Mouse (Mus musculus): ENCODE measurements around the gene Kcnj8. TPM values are rescaled to one million over a fixed set of nuclear protein-coding genes. Genes with fewer than 3 reads are reported as not detected.

Gene Kcnj8
- polyA plus RNA-seq, 1 experiment from 2014 or later, result 16.0 TPM

- 8% methylated on average over 30 of the region's 30 CpGs for WGBS
- Histone ChIP-seq H3K4me1 (peaks cover 10% of the 10 kb centered on the region), H3K9ac (no peak overlapping the region), H3K36me3 (no peaks in the 10 kb centered on the region), H3K27ac (replicated peaks) (no peak overlapping the region), H3K27me3 (peaks cover 53% of the 10 kb centered on the region), H3K4me2 (replicated peaks) (0 out of 2 replicates have a peak overlapping the region, but pooled peaks have one; percentile 24), H3K4me3 (replicated peaks) (peak overlapping the region; percentile 49), H3K9me3 (replicated peaks) (no peaks in the 10 kb centered on the region)
- no peak for ATAC-seq (ENCODE audit: insufficient number of reproducible peaks, low FRiP score, low TSS enrichment, low read depth)
These were observed 1.2 kb downstream of the Kcnj8 start for GRCm38 (mm10) chr6:142570046-142570770.

GRCm38 (mm10) chr6:142568713-142569357, 2.6 kb downstream of the Kcnj8 start:
- Histone ChIP-seq H3K36me3 (no peaks in the 10 kb centered on the region), H3K4me2 (replicated peaks) (no peak overlapping the region), H3K4me3 (replicated peaks) (no peak overlapping the region), H3K27me3 (peaks cover 52% of the 10 kb centered on the region), H3K27ac (replicated peaks) (no peak overlapping the region), H3K9me3 (replicated peaks) (no peaks in the 10 kb centered on the region), H3K9ac (no peak overlapping the region), H3K4me1 (peaks cover 10% of the 10 kb centered on the region)
- ATAC-seq (ENCODE audit: insufficient number of reproducible peaks, low FRiP score, low TSS enrichment, low read depth), result no peak
- 43% methylated on average over 7 of the region's 7 CpGs for WGBS

- Histone ChIP-seq H3K9me3 (replicated peaks) (no peaks in the 10 kb centered on the region), H3K4me1 (peaks cover 10% of the 10 kb centered on the region), H3K4me2 (replicated peaks) (no peak overlapping the region), H3K36me3 (no peaks in the 10 kb centered on the region), H3K9ac (no peak overlapping the region), H3K4me3 (replicated peaks) (no peak overlapping the region), H3K27ac (replicated peaks) (no peak overlapping the region), H3K27me3 (peaks cover 41% of the 10 kb centered on the region)
- WGBS, result 33% methylated on average over 5 of the region's 5 CpGs
- no peak for ATAC-seq (ENCODE audit: insufficient number of reproducible peaks, low FRiP score, low TSS enrichment, low read depth)
These were observed 4.0 kb downstream of the Kcnj8 start for GRCm38 (mm10) chr6:142567452-142567851.

GRCm38 (mm10) chr6:142564746-142565145, 6.7 kb downstream of the Kcnj8 start:
- no peak for ATAC-seq (ENCODE audit: insufficient number of reproducible peaks, low FRiP score, low TSS enrichment, low read depth)
- Histone ChIP-seq H3K4me3 (replicated peaks) (no peak overlapping the region), H3K4me1 (no peaks in the 10 kb centered on the region), H3K9ac (no peak overlapping the region), H3K4me2 (replicated peaks) (no peak overlapping the region), H3K9me3 (replicated peaks) (no peaks in the 10 kb centered on the region), H3K27me3 (peaks cover 14% of the 10 kb centered on the region), H3K27ac (replicated peaks) (no peak overlapping the region), H3K36me3 (no peaks in the 10 kb centered on the region)
- WGBS, result 92% methylated on average over 3 of the region's 3 CpGs

GRCm38 (mm10) chr6:142561151-142561550, 10.3 kb downstream of the Kcnj8 start:
- no peak for ATAC-seq (ENCODE audit: insufficient number of reproducible peaks, low FRiP score, low TSS enrichment, low read depth)
- WGBS, result 50% methylated on average over 1 of the region's 1 CpGs
- Histone ChIP-seq H3K9me3 (replicated peaks) (no peaks in the 10 kb centered on the region), H3K27me3 (no peaks in the 10 kb centered on the region), H3K4me3 (replicated peaks) (no peak overlapping the region), H3K36me3 (no peaks in the 10 kb centered on the region), H3K4me1 (no peaks in the 10 kb centered on the region), H3K4me2 (replicated peaks) (no peak overlapping the region), H3K9ac (no peak overlapping the region), H3K27ac (replicated peaks) (no peak overlapping the region)

- WGBS, result 74% methylated on average over 10 of the region's 10 CpGs
- Histone ChIP-seq H3K36me3 (no peaks in the 10 kb centered on the region), H3K27ac (replicated peaks) (no peak overlapping the region), H3K4me3 (replicated peaks) (no peak overlapping the region), H3K27me3 (no peaks in the 10 kb centered on the region), H3K9ac (no peak overlapping the region), H3K9me3 (replicated peaks) (no peaks in the 10 kb centered on the region), H3K4me2 (replicated peaks) (no peak overlapping the region), H3K4me1 (no peaks in the 10 kb centered on the region)
- ATAC-seq (ENCODE audit: insufficient number of reproducible peaks, low FRiP score, low TSS enrichment, low read depth), result no peak
These were observed 12.4 kb downstream of the Kcnj8 start for GRCm38 (mm10) chr6:142558772-142559679.

- Histone ChIP-seq H3K4me3 (replicated peaks) (no peak overlapping the region), H3K36me3 (no peaks in the 10 kb centered on the region), H3K27ac (replicated peaks) (no peak overlapping the region), H3K4me1 (no peaks in the 10 kb centered on the region), H3K27me3 (no peaks in the 10 kb centered on the region), H3K4me2 (replicated peaks) (no peak overlapping the region), H3K9ac (no peak overlapping the region), H3K9me3 (replicated peaks) (no peaks in the 10 kb centered on the region)
- ATAC-seq (ENCODE audit: insufficient number of reproducible peaks, low FRiP score, low TSS enrichment, low read depth), result no peak
- 79% methylated on average over 10 of the region's 10 CpGs for WGBS
These were observed 13.3 kb downstream of the Kcnj8 start for GRCm38 (mm10) chr6:142558076-142558475.

GRCm38 (mm10) chr6:142555988-142556387, 15.4 kb downstream of the Kcnj8 start:
- no peak overlapping the region for H3K4me3 ChIP-seq (replicated peaks)
- no peaks in the 10 kb centered on the region for H3K36me3 ChIP-seq
- H3K4me1 ChIP-seq, result no peaks in the 10 kb centered on the region
- H3K9me3 ChIP-seq (replicated peaks), result no peaks in the 10 kb centered on the region
- no peak overlapping the region for H3K9ac ChIP-seq
- ATAC-seq (ENCODE audit: insufficient number of reproducible peaks, low FRiP score, low TSS enrichment, low read depth), result no peak
- H3K27ac ChIP-seq (replicated peaks), result no peak overlapping the region
- H3K27me3 ChIP-seq, result no peaks in the 10 kb centered on the region
- H3K4me2 ChIP-seq (replicated peaks), result no peak overlapping the region
- WGBS, result 62% methylated on average over 1 of the region's 1 CpGs

- Histone ChIP-seq H3K36me3 (no peaks in the 10 kb centered on the region), H3K9ac (no peak overlapping the region), H3K9me3 (replicated peaks) (no peaks in the 10 kb centered on the region), H3K27me3 (no peaks in the 10 kb centered on the region), H3K4me2 (replicated peaks) (no peak overlapping the region), H3K27ac (replicated peaks) (no peak overlapping the region), H3K4me1 (no peaks in the 10 kb centered on the region), H3K4me3 (replicated peaks) (no peak overlapping the region)
- no peak for ATAC-seq (ENCODE audit: insufficient number of reproducible peaks, low FRiP score, low TSS enrichment, low read depth)
- 80% methylated on average over 4 of the region's 4 CpGs for WGBS
These were observed 19.9 kb downstream of the Kcnj8 start for GRCm38 (mm10) chr6:142551482-142551881.

- H3K36me3 ChIP-seq, result no peaks in the 10 kb centered on the region
- no peak overlapping the region for H3K4me3 ChIP-seq (replicated peaks)
- no peaks in the 10 kb centered on the region for H3K4me1 ChIP-seq
- 53% methylated on average over 4 of the region's 4 CpGs for WGBS
- no peak overlapping the region for H3K9ac ChIP-seq
- ATAC-seq (ENCODE audit: insufficient number of reproducible peaks, low FRiP score, low TSS enrichment, low read depth), result no peak
- no peaks in the 10 kb centered on the region for H3K27me3 ChIP-seq
- no peak overlapping the region for H3K4me2 ChIP-seq (replicated peaks)
- H3K27ac ChIP-seq (replicated peaks), result no peak overlapping the region
- no peaks in the 10 kb centered on the region for H3K9me3 ChIP-seq (replicated peaks)
These were observed 20.5 kb downstream of the Kcnj8 start for GRCm38 (mm10) chr6:142550871-142551270.

GRCm38 (mm10) chr6:142548377-142548776, 23.0 kb downstream of the Kcnj8 start:
- Histone ChIP-seq H3K9me3 (replicated peaks) (no peaks in the 10 kb centered on the region), H3K27ac (replicated peaks) (no peak overlapping the region), H3K4me3 (replicated peaks) (no peak overlapping the region), H3K36me3 (no peaks in the 10 kb centered on the region), H3K9ac (no peak overlapping the region), H3K4me2 (replicated peaks) (no peak overlapping the region), H3K27me3 (no peaks in the 10 kb centered on the region), H3K4me1 (0 out of 2 replicates have a peak, but pooled peaks cover 6% of the 10 kb centered on the region)
- ATAC-seq (ENCODE audit: insufficient number of reproducible peaks, low FRiP score, low TSS enrichment, low read depth), result no peak
- 66% methylated on average over 2 of the region's 2 CpGs for WGBS
